Mouse (Mus musculus) natural killer cell, adult 2 months (primary cell): ENCODE results near the gene Enoph1.

Source experiments
- DNase-seq, 2 experiments: peaks; one replicate each; pipeline ENCODE4 v3.0.0; 2022; ENCODE audit warnings: low spot score in 2 of 2

Gene Enoph1

DNA sequence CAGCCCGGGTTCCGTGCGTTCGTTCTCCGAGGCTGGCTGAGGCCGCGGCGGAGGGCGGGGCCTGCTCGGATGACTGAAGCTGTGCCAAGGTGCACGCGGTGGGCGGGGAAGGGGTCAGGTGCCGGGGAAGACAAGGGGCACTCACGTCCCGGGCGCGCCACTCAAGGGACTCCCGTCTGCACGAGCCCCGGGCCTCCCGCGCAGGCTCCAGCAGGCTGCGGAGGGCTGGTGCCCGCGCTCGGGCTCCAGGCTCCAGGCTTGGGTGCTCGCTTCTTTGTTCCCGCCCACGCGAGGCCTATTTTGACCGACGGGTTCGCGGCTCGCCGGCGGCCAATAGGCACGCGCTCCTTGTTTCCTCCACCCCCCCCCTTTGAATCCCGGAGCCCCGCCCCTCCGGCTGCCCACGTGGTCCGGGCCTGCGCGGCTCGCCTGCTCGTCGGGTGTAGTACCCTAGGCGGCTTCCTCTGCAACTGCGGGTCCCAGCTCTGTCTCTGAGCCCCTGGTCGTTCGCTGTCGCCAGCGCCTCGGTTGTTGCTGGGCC, at the start of gene Enoph1, which contains the start of gene Hnrnpdl:
Gene Enoph1 (plus strand): TSS at position 384 of the 541 bp plus-strand sequence.
Gene Hnrnpdl (minus strand): TSS at position 63 of the 541 bp plus-strand sequence.
- DNase-seq = peak; percentile 91 to 94

DNA sequence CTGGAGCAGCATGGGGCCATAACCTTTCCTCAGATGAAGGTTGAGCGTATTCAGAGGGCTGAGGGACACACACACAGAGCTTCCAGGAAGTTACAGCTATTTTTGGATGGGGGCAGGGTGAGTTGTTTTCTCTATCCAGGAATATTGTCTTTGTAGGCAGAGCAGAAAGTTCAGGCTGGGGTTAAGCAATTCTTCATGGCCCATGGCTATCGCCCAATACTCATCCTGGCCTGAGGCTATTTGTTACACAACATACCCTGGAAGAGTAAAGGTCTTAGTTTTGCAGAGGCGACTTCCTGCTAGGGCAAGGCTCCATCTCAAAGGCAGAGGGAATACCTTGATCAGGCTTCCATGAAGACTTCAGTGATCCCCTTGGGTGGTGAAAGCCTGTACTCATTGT, 45.6 kb upstream of the Enoph1 start:
- no peak for DNase-seq

DNA sequence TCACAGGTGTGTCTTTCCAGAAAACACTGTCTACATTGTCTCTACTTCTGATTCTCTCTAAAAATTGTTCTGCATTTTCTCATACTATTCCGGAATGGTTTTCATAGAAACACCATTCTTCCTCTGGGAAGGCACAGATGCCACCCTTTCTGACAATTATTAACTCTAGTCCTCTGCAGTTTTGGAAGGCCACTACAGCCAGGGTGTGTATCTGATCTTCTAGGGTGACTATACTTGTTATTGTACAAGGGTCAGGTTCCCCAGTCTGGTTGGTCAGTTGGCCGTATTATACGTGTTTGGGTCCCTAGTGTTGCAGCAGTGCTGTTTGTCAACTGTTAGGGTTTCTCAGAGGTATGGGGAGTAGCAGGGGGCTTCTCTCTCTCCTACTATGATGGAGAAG, 45.1 kb upstream of the Enoph1 start:
- no peak for DNase-seq

DNA sequence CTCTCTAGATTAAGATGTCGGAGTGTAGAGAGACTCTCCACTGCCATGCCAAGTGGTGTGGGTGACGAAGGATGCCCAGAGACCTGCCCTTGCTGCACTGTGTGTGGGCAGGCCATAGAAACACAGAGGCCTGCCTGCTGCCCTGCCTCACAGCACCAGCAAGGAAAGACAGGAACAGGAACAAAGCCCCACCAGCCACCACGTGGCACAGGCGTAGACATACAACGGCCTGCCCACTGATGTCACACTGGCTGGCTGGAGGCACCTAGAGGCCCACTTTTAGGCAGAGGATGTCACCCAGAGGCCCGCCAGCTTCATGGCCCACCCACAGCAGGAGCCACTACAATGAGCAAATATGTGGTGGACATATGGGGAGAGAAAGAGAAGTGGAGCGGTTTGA, 39.7 kb upstream of the Enoph1 start:
- no peak for DNase-seq

DNA sequence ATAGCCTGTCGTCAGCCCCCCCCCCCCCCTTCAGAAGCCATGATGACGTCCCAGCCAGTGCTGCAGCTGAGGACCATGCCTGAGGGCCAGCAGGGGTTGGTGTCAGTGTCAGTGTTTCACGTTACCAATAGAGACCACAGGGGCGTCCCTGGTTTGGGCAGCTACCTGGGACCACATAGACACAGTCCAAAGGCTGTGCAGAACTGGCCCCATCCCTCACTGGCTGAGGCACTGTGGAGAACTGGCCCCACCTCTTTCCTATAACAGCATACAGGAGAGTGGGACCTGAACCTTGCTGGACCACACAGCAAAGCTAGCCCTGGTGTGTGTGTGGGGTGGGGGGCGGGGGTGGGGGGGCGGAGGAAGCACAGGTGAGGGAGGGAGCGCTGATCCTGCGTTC, 39.3 kb upstream of the Enoph1 start:
- DNase-seq = no peak

DNA sequence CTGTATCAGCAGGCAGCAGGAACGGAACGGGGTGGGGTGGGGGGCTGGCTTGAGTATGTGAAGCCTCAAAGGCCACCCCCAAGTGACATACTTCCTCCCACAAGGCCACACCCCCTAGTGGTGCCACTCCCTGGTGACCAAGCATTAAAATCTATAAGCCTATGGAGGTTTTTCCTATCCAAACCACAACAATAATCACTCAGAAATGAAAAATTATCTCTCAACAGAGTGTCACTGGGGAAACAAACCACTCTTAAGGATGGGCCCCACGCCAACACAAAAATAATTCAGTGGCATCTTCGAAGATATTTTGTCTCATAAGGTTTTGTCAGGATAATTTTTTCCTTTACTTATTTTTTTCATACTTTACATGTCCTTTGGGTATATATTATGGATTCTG, 35.9 kb upstream of the Enoph1 start:
- DNase-seq = no peak

DNA sequence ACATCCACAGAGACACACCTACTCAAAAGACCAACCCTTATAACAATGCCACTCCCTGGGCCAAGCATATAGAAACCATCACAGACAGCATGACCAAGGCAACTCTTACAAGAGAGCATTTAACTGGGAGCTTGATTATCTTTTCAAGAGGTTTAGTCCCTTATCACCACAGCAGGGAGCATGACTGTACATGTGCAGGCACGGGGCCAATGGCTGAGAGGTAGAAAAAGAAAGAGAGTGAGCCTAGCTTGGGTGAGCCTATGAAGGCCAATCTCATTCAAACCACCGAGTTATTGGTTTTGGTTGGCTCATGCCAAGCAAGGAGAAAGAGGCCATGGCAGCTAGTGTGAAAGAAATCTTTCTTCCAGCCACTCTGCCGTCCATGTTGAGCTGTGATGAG, 34.4 kb upstream of the Enoph1 start:
- no peak for DNase-seq

DNA sequence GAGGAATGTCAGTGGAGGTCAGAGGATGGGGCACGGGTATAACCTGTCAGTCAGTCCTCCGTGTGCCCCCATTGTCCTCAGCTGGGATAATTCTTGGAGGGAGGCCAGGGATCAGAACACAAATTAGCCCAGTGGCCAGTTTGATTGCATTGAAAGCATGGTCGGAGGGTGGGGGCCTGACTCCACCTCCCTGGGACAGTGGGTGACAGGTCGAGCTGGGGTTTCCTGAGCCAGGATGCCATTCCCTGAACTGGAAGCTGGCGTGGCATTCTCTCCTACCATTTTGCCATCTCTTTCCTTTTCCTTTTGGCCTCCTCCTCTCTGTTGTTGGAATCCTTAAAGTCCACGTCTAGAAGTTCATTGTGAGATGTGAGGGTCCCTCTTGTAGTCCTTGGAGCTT, 33.9 kb upstream of the Enoph1 start:
- DNase-seq = no peak

DNA sequence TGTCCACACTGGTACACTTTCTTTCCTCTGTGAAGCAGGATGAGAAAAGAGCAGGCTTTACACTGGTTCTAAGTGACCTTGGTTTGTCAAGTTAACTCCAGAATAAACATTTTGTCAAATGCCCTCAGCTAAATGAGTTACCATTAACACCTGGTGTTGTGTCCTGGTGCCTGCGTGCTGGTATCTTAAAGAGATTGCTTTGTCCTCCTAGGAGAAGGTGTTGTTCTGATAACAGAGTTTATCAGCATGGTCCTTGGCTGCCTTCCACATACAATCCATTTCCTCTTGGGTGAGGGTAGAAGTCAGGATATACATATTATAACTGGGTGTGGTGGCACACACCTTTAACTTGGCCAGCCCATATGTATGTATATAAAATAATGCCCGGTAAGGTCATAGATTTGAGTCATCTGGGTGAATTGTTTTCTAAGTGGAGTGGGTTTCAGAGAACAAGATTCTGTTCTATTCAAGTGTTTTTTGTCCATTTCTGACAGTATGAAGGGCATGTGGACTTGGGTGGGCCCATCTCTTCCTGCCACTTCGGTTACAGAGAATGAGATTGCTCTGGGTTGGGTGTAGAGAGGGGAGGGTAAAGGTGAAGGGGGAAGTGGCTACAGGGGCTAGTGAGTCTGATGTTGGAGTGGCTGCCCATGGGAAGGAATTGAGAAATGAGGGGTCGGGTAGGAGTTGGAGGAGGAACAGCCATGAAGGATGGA, 33.3 kb upstream of the Enoph1 start:
- DNase-seq = no peak

DNA sequence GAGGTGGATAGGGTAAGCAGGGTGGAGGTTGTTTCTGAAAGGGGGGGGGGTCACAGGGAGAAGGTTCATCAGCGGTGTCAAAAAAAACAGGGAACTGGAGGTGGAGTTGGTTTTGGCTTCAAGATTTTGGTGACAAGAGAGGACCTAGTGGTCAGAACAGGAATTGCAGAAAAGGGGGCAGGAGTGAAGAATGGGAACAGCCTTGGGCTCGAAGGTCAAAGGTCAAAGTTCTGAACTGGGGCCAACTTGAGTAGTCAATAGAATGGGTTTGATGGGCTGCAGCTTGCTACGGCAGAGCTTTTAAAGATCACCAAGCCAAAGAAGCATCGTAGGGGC, 32.8 kb upstream of the Enoph1 start:
- no peak for DNase-seq

DNA sequence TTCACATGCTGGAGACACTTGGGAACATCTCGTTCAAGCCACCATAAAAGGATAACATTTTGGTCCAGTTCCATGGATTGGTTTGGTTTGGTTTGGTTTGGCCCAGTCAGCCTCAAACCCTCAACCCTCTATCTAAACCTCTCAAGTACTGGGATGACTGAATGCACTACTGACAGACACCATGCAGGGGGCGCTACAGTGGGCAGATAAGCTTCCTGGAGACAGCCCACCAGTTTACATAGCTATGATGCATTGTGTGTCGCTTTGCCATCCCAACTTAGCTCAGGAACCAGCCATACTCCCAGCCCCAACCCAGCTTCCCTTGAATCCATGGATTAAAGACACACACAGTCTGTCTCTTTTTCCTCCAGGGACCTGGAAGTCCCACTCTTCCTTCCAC, 31.3 kb upstream of the Enoph1 start:
- no peak for DNase-seq

DNA sequence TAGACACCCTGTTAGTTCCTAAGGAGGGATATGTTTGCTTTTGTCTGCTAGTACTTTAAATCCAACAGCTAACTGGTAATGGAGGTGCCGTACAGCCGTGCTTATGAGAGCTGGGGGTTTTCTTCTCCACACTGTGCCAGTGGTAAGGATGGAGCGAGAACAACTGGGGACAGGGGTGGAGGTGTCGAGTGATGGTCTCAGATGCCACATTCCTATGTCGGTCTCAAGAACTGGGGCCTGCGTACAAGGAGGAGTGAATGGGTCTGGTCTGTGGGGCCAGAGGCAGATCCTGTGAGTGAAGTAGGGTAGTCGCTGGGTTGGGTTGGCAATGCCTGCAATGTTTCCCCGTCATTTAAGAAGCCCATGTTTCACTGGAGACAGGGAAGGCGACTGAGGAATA, 27.2 kb upstream of the Enoph1 start:
- DNase-seq = no peak

DNA sequence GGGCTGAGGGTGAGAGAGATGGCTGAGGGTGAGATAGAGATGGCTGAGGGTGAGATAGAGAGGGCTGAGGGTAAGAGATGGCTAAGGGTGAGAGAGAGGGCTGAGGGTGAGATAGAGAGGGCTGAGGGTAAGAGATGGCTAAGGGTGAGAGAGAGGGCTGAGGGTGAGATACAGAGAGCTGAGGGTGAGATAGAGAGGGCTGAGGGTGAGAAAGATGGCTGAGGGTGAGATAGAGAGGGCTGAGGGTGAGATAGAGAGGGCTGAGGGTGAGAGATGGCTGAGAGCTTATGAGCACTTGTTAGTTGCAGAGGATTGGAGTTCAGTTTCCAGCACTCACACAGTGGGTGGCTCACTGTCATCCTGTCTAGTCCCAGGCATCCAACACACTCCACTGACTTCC, 19.7 kb upstream of the Enoph1 start:
- no peak for DNase-seq

DNA sequence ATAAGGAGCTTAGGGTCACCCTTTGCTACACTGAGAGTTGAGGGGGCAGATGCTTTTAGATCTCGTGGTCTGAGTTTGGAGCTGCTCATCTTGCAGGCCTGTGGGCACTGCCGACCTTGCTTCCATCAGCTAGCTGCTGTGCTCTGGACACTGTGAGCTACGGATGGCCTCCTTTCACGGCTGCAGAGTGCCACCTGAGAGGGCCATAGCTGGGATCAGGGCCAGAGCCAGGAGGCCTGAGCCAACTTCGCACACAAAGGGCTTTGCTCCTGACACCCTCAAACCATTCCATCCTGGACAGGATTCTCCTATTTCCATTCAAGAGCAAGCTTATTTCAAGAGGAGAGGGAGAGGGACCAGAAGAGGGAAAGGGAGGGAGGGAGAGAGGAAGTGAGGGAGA, 15.4 kb upstream of the Enoph1 start:
- no peak for DNase-seq

DNA sequence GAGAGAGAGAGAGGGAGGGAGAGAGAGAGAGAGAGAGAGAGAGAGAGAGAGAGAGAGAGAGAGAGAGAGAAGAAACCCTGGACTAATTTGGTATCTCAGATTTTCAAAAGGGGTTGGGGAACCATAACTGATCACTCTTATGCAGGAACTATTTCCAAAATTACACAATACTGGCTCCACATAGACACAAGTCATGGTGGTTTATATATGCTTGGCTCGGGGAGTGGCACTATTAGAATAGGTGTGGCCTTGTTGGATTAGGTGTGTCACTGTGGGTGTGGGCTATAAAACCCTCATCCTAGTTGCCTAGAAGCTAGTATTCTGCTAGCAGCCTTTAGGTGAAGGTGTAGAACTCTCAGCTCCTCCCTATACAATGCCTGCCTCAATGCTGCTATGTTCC, 14.9 kb upstream of the Enoph1 start:
- DNase-seq = no peak

DNA sequence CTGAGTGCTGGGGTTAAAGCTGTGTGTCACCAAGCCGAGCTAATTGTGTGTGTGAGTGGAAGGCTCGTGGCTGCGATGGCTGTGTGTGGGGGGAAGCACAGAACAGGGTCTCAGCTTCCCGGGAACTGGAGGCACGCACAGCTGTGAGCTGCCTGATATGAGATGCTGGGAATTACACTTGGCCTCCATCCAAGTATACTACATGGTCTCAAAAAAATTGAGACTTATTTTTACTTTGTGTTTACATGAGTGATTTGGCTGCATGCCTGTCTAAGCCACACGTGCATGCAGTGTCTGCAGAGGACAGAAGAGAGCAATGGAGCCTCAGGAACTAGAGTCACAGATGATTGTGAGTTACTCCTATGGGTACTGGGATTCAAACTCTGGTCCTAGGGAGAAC, 9.7 kb upstream of the Enoph1 start:
- DNase-seq = no peak

DNA sequence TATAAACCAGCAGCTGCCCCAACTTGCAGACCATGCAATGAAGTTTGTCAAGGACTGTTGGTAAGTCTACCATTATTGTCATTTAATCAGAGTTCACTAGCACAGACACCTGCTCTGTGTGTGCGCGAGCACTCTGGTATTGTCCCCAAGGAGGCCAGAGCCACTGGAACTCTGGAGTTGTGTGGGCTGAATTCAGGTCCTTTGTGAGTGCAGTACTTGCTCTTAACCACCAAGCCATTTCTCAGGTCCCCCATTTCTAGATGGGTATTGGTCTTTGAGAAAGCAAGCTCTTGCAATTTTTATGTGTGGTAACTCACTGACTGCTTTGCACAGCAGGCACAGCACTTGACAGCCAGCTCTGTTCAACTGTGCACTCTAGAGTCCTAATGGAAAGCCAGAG, 7.7 kb upstream of the Enoph1 start:
- DNase-seq = no peak

DNA sequence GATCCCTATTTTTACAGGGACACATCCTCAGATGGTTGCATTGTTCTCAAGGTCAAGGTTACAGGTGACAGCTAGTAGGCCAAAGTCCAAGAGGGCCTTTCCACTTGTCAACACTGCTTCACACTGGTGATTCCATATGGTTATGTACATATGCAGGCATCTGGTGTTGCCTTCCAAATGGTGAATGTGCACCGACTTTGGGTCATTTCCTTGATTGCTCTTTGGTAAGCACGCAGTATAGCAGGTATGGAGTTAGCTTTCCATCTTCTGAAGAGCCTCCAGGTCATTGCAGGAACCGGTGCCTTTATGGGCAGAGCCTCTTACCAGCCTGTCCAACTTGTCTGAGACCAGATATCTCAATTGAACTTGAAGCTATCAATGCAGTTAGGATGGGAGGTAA, 7.1 kb upstream of the Enoph1 start:
- DNase-seq = no peak

DNA sequence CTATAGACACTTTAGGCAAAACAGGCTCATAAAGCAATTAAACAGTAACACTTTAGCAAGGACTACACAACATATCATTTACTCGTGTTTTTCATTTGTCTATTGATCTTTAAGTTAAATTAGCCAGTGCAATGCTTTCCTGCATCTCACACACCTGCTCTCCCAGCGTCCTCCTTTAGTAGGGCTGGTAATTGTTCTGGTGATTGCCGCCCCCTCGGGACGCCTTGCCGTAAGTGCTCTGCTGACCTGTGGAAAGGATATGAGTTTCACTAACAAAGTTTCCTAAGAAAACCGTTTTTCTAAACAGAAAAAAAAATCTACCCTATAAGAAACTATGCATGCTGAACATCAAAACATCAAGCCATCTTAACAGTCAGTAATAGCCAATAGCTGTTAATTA, 3.8 kb upstream of the Enoph1 start:
- DNase-seq = no peak

DNA sequence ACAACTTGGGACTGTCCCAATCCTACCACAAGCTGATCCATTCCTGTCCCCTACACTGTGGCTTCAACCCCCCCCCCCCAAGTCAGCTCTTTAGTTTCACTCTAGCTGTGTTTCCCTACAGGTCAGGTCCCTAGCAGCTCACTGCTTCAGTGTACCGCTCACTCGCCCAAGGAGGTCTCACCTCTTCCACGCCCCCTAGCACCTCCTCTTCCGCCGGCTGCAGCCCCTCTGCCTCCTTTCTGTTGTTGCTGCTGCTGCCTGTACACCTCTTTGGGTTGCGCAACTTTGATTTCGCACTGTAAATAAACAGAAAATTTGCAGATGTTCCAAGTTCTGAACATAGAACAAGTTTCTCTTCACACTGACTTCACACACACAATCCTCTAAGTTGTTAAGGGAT, 3.1 kb upstream of the Enoph1 start:
- DNase-seq = no peak

DNA sequence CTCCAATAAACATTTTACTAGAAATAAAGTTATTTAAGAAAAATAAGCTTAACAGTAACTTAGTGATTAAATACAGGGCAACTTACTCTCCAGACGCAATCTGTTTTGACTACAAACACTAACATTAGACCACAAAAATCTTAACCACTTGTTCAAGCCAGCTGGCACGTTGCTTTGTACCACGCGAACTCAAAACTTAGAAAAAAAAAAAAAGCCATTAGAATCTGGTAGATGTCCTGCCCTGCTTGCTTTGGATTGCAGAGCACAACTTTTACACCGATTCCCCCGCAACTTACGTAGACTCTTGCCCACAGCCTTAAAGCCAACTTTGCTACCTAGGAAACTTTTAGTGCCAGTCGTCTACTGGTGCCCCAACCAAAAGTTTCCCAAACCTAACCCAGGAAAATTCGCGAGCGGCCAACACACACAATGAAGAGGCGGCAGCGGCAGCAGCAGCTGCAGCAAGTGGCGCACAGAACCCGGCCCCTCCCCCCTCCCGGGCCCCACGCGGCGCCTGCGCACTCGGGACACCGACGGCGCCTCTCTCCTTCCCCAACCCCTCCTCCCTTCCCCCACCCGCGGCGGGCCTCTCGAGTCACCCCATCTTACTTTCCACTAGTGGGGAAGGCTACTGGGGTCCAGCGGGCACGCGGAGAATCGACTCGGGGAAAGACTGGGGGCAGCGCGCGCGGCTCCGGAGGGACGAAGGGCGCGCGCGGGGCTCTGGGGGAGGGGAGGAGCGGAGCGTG, 1.6 kb upstream of the Enoph1 start:
- DNase-seq = peak; percentile 83 to 89

DNA sequence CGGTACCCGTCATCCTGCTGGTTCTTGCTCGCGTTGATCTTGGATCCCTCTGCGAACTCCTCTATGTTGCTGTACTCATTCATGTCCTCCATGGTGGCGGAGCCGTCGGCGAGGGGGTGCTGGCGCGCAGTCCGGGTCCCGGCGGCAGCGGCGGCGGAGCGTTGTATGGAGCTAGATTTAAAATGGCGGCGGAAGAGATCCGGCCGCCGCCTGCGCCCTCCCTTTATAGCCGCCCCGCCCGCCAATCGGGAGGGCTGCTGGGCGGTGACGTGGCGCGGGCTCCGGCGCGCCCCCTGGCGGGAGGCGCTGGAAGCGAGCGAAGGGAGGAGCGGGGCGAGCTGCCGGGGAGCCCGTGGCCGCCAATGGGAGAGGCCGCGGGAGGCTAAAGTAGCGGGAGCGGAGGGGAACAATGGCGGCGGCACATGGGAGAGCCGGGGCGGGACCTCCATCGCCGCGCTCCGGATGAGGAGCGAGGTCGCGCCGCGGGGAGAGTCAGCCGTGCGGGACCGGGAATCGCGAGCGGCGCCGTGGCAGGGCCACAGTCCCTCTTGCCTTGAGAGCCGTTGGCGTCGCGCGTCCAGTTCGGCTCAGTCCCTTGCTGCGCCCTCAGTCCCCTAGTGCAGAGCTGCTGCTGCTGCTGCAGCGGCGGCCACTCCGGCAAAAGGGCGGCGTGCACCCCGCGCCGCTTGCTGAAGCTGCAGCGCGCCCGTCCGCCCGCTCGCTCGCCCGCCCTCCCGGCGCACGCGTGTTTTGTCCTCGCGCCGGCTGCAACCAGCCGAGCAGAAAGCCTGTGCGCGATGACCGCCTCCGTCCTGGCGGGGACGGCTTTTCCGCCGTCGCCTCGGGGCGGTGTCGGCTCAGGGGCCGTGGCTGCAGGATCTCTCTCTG, 827 bp upstream of the Enoph1 start:
- DNase-seq = peak; percentile 94 to 97
